Mouse (Mus musculus): ENCODE measurements around the gene Wdr4. TPM values are rescaled to one million over a fixed set of nuclear protein-coding genes. Genes with fewer than 3 reads are reported as not detected.

Wdr4 gene
- total RNA-seq, 2 experiments from 2014 or later, result 14.2 TPM

DNA sequence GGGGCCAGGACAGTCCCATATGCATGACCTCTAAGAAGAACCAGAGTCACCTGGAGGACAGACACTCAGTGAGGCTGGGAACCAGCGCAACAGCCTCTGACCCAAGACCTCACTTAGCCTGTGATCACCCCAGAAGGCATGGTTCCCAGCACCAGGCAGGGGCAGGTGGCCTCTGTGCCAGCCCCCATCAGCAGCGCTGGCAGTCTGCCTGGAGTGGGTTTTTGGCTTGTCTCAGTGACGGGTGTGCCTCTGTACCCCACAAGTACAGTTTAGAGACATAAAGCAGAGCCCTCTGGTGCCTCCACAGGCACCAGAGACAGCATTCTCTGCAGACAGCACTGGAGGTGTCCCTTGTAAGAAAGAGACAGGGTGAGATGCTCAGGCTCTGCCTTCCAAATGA, 69.6 kb downstream of the Wdr4 start:
- DNase-seq (ENCODE audit: low spot score in 2 of 2), result no peak

DNA sequence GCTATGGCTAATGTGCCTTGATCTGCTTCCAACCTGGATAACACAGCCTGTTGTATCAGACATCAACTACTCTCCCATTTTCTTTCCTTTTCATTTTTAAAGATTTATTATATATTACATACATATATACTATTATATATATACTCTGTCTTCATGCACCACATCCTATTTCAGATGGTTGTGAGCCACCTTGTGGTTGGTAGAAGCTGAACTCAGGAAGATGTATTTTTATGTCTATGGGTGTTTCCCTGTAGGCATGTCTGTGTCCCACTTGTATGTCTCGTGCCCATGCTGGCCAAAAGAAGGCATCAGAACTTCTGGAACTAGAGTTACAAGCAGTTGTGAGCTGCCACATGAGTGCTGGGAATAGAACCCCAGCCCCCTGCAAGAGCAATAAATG, 71.3 kb downstream of the Wdr4 start:
- no peak for DNase-seq (ENCODE audit: low spot score in 2 of 2)

DNA sequence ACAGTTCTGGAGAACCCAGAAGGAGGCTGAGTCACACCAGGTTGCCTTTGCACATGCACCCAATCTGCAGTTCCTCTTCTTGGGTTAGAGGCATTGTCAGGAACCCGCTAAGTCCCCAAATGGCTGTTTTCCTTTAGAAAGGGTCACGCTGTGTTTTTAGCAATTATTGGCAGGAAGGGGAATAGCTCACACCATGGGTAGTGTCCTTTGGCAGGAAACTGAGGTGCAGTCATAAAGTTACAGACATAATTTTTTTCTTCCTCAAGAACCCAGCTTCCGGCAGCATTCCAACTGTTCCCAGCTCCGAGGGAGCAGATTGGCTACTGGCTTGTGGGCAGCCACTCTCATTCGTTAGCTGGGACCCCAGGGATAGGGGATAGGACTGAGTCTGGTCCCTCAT, 72.0 kb downstream of the Wdr4 start:
- no peak for DNase-seq (ENCODE audit: low spot score in 2 of 2)

DNA sequence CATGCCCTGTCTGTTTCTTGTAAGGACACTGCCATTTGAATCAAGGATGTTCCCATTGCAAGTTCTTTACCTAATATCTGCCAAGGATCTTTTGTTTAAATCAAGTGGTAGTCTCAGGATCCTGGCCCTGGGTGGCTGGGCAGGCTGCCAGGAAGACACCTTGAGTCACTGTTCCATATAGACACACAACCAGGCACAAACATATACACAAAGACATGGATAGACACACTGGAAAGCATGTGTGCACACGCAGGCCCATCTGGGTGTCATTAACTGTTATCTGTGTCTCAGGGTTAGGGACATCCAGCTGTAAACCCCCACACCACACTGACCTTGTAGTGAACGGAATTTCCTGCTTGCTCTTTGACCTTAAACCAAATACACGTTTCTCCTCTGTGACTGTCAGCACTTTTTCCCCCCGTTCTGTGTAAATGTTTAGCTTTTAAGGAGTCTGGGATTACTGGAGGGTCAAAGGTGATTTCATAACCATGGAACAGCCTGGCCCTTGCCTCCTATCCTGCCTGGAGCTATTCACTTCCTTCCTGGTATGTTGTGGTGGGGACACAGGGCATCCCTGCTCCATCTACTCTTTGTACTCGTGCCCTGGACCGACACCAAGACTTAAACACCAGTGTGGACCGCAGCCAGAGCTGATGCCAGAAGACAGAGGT, 74.6 kb downstream of the Wdr4 start:
- DNase-seq (ENCODE audit: low spot score in 2 of 2), result no peak

Small RNA genes lying within 50 kb of the gene (microRNA-seq; reads per million reads assigned to microRNA genes)
- not detected for gene Gm24970

Other genes starting within 250 kb of the Wdr4 start
- 1 to 10 TPM; 1.8 to 2.1 TPM for gene Rsph1, start 242.6 kb downstream of the Wdr4 start, total RNA-seq (2021)
- 1 to 10 TPM; 1.4 to 2.4 TPM for gene Slc37a1, start 233.2 kb downstream of the Wdr4 start, total RNA-seq (2021)
- 1 to 10 TPM; 5.0 to 6.9 TPM for gene Pde9a, start 133.8 kb downstream of the Wdr4 start, total RNA-seq (2021)
- gene Ndufv3, start 135 bp upstream of the Wdr4 start, total RNA-seq (2021), result 100 to 1,000 TPM; 385 to 388 TPM
- 10 to 100 TPM; 22.5 to 28.9 TPM for gene Pknox1, start 44.8 kb upstream of the Wdr4 start, total RNA-seq (2021)
- gene Cbs, start 117.3 kb upstream of the Wdr4 start, total RNA-seq (2021), result 1 to 10 TPM in 1 of 2 experiments, under 1 TPM in 1; 0.64 to 1.4 TPM
- 100 to 1,000 TPM; 154 to 181 TPM for gene U2af1, start 138.9 kb upstream of the Wdr4 start, total RNA-seq (2021)
- gene Cryaa, start 157.8 kb upstream of the Wdr4 start, total RNA-seq (2021), result not detected

All from gastrocnemius, postnatal 4 days (tissue).